Mouse (Mus musculus) neural tube, embryonic 12.5 days (tissue): ENCODE data around the gene Fndc3b. TPM values are rescaled to one million over a fixed set of nuclear protein-coding genes. Genes with fewer than 3 reads are reported as not detected.
"Not testable (repeated sequence)": the region's sequence is repeated elsewhere in the genome, so short reads cannot be mapped to it uniquely, and the experiment has no call there.

Experiments
- ATAC-seq: fragments of 200-750 bp; cut with Nextera tagmentation; 2 replicates; pipeline ENCODE4 v1.8.0; 2017; ENCODE audit warnings: low read depth, mild to moderate bottlenecking, moderate TSS enrichment, moderate library complexity; ENCODE audit not compliant: low FRiP score
- H3K27ac ChIP-seq: fragments of 300-500 bp; sonication (generic); 2 replicates; pipeline ENCODE4 v1.5.1; 2016
- H3K27me3 ChIP-seq: fragments of 300-500 bp; sonication (generic); replicated peaks from 2 replicates; pipeline ENCODE4 v1.6.1; 2016; ENCODE audit warnings: mild to moderate bottlenecking
- H3K36me3 ChIP-seq: fragments of 300-500 bp; sonication (generic); 2 replicates; pipeline ENCODE4 v1.6.1; 2016; ENCODE audit warnings: mild to moderate bottlenecking
- H3K4me1 ChIP-seq: fragments of 300-500 bp; sonication (generic); 2 replicates; pipeline ENCODE4 v1.6.1; 2016
- H3K4me2 ChIP-seq: fragments of 300-500 bp; sonication (generic); replicated peaks from 2 replicates; pipeline ENCODE4 v1.6.1; 2016; ENCODE audit warnings: mild to moderate bottlenecking
- H3K4me3 ChIP-seq: fragments of 300-500 bp; sonication (generic); 2 replicates; pipeline ENCODE4 v1.5.1; 2016
- H3K9ac ChIP-seq: fragments of 300-500 bp; sonication (generic); 2 replicates; pipeline ENCODE4 v1.6.1; 2016; ENCODE audit warnings: mild to moderate bottlenecking
- H3K9me3 ChIP-seq: fragments of 300-500 bp; sonication (generic); 2 replicates; pipeline ENCODE4 v1.6.1; 2016; ENCODE audit warnings: mild to moderate bottlenecking
- WGBS: fragments of 180-500 bp; shearing (Covaris S2); methylation state at CpG from one replicate; pipeline ENCODE4 v1.1.7; 2016; 5-methylcytosine and 5-hydroxymethylcytosine counted together
- polyA plus RNA-seq: library from polyadenylated mRNA; unstranded; fragments of >200 nt; fragmentation: Nextera tagmentation; extraction: Ambion mirVana; gene quantifications from 2 replicates; pipeline ENCODE4 v1.2.1, GENCODE M21; 2016

Gene Fndc3b
- polyA plus RNA-seq, 1 experiment from 2014 or later, result 16.0 TPM

DNA sequence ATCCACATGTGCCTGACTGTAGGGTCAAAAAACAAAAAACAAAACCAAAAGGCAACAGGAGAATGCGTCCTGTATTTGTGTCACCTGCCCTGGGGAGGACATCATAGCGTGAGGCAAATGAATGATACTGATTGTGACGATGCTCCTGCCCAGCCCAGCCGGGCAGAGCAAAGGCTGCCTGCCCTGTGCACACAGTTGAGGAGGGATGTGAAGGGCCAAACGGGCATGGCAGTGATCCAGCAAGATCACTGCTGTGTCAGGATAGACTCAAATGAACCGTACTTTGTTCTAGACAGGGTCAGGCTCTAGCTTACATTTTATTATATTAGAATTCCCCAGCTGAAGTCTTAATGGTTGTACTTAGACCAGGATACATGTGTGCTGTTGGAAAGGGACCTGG, 219.3 kb downstream of the Fndc3b start:
- Histone ChIP-seq H3K36me3 (peaks cover 4% of the 10 kb centered on the region; the same call in 1 of the 2 replicates), H3K4me2 (no peak overlapping the region), H3K4me3 (no peak overlapping the region), H3K27ac (no peak overlapping the region), H3K9ac (no peak overlapping the region), H3K4me1 (0 out of 2 replicates have a peak, but pooled peaks cover 5% of the 10 kb centered on the region), H3K9me3 (no peaks in the 10 kb centered on the region), H3K27me3 (no peaks in the 10 kb centered on the region)
- no peak for ATAC-seq
- 85% methylated on average over 6 of the region's 6 CpGs for WGBS

DNA sequence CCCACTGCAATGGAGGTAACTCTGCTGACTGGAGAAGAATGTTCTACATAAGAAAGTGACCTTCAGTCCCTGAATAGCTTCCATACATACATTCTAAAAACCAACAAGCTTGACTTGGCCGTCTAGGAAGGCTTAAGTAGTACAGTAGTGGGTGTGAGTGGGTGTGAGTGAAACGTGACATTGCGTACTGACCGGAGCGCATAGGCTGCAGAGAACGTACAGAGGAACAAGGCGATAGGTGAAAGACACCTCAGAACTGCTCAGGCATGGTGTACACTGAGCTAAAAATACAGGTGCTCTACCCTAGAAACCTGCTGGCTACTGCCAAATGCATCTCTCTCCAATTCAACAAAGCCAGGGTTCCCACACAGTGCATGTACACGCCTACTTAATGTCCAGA, 219.7 kb downstream of the Fndc3b start:
- H3K4me3 ChIP-seq, result no peak overlapping the region
- no peak overlapping the region for H3K4me2 ChIP-seq
- ATAC-seq, result no peak
- 0 out of 2 replicates have a peak, but pooled peaks cover 5% of the 10 kb centered on the region for H3K4me1 ChIP-seq
- H3K36me3 ChIP-seq, result peaks cover 5% of the 10 kb centered on the region; the same call in 1 of the 2 replicates
- no peak overlapping the region for H3K27ac ChIP-seq
- 90% methylated on average over 8 of the region's 8 CpGs for WGBS
- no peak overlapping the region for H3K9ac ChIP-seq
- no peaks in the 10 kb centered on the region for H3K9me3 ChIP-seq
- H3K27me3 ChIP-seq, result no peaks in the 10 kb centered on the region

DNA sequence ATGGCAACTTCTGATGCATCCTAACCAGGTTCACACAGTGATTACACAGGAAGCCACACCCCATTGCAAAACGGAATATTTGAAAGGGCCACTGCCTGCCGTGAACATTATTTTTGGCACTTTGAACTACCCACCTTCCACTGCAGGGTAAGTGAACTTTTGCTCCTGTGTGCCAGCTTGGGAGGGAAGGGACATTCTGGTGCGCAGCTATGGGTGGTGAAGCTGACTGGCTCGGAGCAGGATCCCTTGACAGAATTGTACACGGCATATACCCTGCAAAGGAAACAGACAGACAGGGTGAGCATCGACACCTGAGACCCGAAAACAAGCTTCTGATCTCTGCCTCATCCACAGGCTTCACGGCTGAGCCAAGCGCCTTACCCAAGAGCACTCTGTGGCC, 220.2 kb downstream of the Fndc3b start:
- WGBS, result 91% methylated on average over 9 of the region's 9 CpGs

GRCm38 (mm10) chr3:27489550-27489949, 221.6 kb downstream of the Fndc3b start:
- H3K9me3 ChIP-seq, result no peaks in the 10 kb centered on the region

More for the DNA sequence above, 220.2 kb downstream of the Fndc3b start:
- peaks cover 7% of the 10 kb centered on the region; the same call in 1 of the 2 replicates for H3K36me3 ChIP-seq
- H3K27ac ChIP-seq, result no peak overlapping the region
- no peak overlapping the region for H3K4me3 ChIP-seq
- no peak overlapping the region for H3K4me2 ChIP-seq
- no peaks in the 10 kb centered on the region for H3K27me3 ChIP-seq
- no peak for ATAC-seq
- 0 out of 2 replicates have a peak, but pooled peaks cover 5% of the 10 kb centered on the region for H3K4me1 ChIP-seq
- no peak overlapping the region for H3K9ac ChIP-seq
- no peaks in the 10 kb centered on the region for H3K9me3 ChIP-seq

DNA sequence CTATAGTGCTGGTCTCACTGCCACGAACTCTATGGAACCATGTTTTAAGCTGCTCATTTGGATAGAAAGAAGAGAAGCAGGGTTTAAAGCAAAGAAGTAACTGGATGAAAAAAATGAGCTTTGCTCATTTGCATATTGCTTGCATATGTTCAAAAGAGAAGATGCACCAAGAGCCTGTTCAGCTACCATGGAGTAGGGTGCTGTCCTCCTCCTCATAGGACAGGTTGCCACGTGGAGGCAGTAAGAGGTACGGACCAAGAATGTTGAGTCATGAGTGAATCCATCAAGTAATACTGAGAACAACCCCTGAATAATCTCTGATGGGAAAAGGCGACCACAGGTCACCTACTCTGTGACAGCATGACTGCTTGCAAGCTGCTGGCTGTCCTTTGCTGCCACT, 226.0 kb downstream of the Fndc3b start:
- no peak overlapping the region for H3K9ac ChIP-seq
- no peak for ATAC-seq
- no peaks in the 10 kb centered on the region for H3K9me3 ChIP-seq
- no peak overlapping the region for H3K4me3 ChIP-seq
- no peaks in the 10 kb centered on the region for H3K4me1 ChIP-seq
- 89% methylated on average over 4 of the region's 4 CpGs for WGBS
- no peak overlapping the region for H3K27ac ChIP-seq
- H3K27me3 ChIP-seq, result no peaks in the 10 kb centered on the region
- no peak overlapping the region for H3K4me2 ChIP-seq
- H3K36me3 ChIP-seq, result peaks cover 9% of the 10 kb centered on the region; the same call in 1 of the 2 replicates

More at GRCm38 (mm10) chr3:27489550-27489949, 221.6 kb downstream of the Fndc3b start:
- ATAC-seq, result no peak
- Histone ChIP-seq H3K4me1 (no peaks in the 10 kb centered on the region), H3K4me2 (no peak overlapping the region), H3K9ac (no peak overlapping the region), H3K27ac (no peak overlapping the region), H3K36me3 (peaks cover 9% of the 10 kb centered on the region; the same call in 1 of the 2 replicates), H3K27me3 (no peaks in the 10 kb centered on the region), H3K4me3 (no peak overlapping the region)
- WGBS, result 85% methylated on average over 6 of the region's 6 CpGs

- H3K27ac ChIP-seq, result no peak overlapping the region
- no peak for ATAC-seq
- H3K36me3 ChIP-seq, result peaks cover 9% of the 10 kb centered on the region; the same call in 1 of the 2 replicates
- WGBS, result 75% methylated on average over 3 of the region's 3 CpGs
- no peak overlapping the region for H3K9ac ChIP-seq
- H3K27me3 ChIP-seq, result no peaks in the 10 kb centered on the region
- no peaks in the 10 kb centered on the region for H3K4me1 ChIP-seq
- H3K9me3 ChIP-seq, result no peaks in the 10 kb centered on the region
- no peak overlapping the region for H3K4me3 ChIP-seq
- H3K4me2 ChIP-seq, result no peak overlapping the region
These were observed 226.4 kb downstream of the Fndc3b start for GRCm38 (mm10) chr3:27484698-27485097.

DNA sequence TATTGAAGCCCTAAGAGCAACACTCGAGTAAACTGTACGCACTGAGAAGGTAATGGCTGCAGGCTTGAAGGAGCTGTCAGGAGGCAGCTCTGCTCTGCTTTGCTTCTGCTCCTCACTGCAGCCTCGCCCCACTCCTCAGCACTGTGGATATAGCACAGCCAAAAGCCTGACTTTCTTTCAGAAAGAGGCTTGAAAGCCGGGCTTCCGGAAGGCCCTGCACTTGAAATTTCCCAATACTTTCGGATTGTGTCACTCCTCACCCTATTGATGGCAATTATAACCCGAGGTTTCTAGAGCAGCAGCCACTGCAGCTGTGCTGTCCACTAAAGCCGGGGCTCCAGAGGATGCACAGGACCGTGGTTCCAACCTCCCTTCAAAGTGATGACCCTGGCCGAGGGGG, 227.3 kb downstream of the Fndc3b start:
- Histone ChIP-seq H3K9me3 (no peaks in the 10 kb centered on the region), H3K4me3 (no peak overlapping the region), H3K27me3 (no peaks in the 10 kb centered on the region), H3K4me1 (no peaks in the 10 kb centered on the region), H3K9ac (no peak overlapping the region), H3K36me3 (peaks cover 9% of the 10 kb centered on the region; the same call in 1 of the 2 replicates), H3K4me2 (no peak overlapping the region), H3K27ac (no peak overlapping the region)
- 89% methylated on average over 10 of the region's 10 CpGs for WGBS
- ATAC-seq, result no peak

- Histone ChIP-seq H3K36me3 (peaks cover 9% of the 10 kb centered on the region; the same call in 1 of the 2 replicates), H3K27ac (no peak overlapping the region), H3K9me3 (no peaks in the 10 kb centered on the region), H3K9ac (no peak overlapping the region), H3K27me3 (no peaks in the 10 kb centered on the region), H3K4me1 (no peaks in the 10 kb centered on the region), H3K4me2 (no peak overlapping the region), H3K4me3 (no peak overlapping the region)
- WGBS, result 85% methylated on average over 3 of the region's 3 CpGs
- ATAC-seq, result no peak
These were observed 227.8 kb downstream of the Fndc3b start for GRCm38 (mm10) chr3:27483321-27483720.

DNA sequence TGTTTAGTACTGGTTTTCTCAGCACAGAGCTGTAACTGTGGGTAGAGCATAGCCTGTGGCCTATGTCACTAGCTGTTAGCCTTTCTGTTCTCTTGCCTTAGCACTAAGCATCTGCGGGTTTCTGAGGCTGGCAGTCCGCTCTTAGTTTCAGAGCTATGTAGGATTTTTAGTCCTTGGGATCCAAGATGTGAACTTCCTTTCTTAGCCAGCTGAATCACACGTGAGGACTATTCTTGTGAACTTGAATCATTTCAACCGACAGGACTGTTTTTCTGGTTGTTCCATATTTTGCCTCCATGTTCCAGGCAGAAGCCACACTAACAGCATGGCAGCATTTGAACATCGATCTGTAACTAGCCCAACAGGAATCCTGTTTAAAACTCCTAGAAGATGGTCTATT, 229.4 kb downstream of the Fndc3b start:
- Histone ChIP-seq H3K36me3 (peaks cover 4% of the 10 kb centered on the region; the same call in 1 of the 2 replicates), H3K9me3 (no peaks in the 10 kb centered on the region), H3K27me3 (no peaks in the 10 kb centered on the region), H3K9ac (no peak overlapping the region), H3K4me3 (no peak overlapping the region), H3K27ac (no peak overlapping the region), H3K4me2 (no peak overlapping the region), H3K4me1 (no peaks in the 10 kb centered on the region)
- 94% methylated on average over 5 of the region's 5 CpGs for WGBS
- ATAC-seq, result no peak

DNA sequence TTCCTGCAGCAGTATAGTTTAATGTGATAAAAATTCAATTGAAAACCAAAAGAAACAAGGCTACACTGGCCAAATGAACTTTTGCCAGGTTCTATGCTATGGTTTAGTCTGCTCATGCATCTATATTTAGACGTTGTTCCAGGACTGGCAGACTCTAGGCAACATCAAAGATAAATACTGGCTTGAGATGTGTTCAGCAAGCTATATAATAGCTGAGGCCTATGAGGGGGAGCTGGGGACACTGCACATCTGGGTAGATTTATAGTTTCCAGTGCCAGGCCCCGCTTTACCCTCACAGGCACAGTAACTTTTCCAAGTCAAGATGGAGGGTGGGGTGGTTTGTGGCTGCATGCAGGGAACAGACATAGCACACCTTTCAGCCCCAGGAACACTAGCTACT, 231.7 kb downstream of the Fndc3b start:
- H3K4me1 ChIP-seq, result no peaks in the 10 kb centered on the region
- H3K36me3 ChIP-seq, result peaks cover 2% of the 10 kb centered on the region; the same call in 1 of the 2 replicates
- no peak overlapping the region for H3K27ac ChIP-seq
- ATAC-seq, result no peak
- no peaks in the 10 kb centered on the region for H3K27me3 ChIP-seq
- WGBS, result 83% methylated on average over 2 of the region's 2 CpGs
- no peak overlapping the region for H3K4me2 ChIP-seq
- no peak overlapping the region for H3K9ac ChIP-seq
- H3K9me3 ChIP-seq, result no peaks in the 10 kb centered on the region
- no peak overlapping the region for H3K4me3 ChIP-seq

DNA sequence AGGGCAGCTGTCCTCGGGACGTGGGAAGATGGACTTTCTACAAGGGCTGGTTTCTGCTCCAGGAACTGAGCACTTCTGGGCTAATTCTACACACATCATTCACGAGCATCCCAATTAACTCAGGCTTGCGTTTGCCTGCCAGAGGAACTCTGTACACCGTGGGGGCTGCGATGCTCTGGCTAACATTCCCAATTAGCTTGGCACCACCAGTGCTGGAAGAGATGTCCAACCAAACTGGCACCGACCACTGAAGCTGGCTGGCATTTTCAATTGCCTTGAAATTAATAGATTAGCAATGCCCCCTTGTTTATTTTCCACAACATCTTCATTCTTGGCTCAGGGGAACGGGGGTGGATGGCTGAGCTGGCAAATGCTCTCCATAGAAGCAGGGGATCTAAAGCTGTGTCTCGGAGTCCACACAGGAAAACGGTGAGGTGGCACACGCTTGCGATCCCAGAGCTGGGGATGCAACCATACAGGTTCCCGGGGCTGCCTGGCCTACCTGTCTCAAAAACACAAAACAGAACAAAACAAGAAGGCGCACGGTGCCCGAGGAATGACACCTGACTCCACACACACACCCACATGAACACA, 232.4 kb downstream of the Fndc3b start:
- no peak for ATAC-seq
- H3K9me3 ChIP-seq, result no peaks in the 10 kb centered on the region
- peaks cover 9% of the 10 kb centered on the region for H3K36me3 ChIP-seq
- no peak overlapping the region for H3K4me2 ChIP-seq
- no peaks in the 10 kb centered on the region for H3K27me3 ChIP-seq
- H3K9ac ChIP-seq, result no peak overlapping the region
- no peak overlapping the region for H3K27ac ChIP-seq
- no peak overlapping the region for H3K4me3 ChIP-seq
- 92% methylated on average over 16 of the region's 16 CpGs for WGBS
- H3K4me1 ChIP-seq, result no peaks in the 10 kb centered on the region

DNA sequence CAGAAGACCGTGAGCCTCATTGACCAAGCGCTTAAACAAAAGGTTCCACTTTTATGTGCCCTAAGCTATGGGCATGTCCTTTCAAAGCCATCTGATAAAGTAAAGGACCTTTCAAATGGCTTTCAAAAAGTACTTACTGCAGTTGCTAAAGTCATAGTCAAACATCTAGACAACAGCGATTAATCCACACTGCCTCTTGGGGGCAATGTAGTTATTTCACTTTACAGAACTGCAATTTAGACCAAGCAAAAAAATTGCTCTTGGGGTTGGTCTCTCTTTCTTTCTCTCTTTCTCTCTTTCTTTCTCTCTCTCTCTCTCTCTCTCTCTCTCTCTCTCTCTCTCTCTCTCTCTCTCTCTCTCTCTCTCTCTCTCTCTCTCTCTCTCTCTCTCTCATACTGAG, 233.4 kb downstream of the Fndc3b start:
- not testable (repeated sequence) for H3K4me2 ChIP-seq, H3K4me1 ChIP-seq, H3K9me3 ChIP-seq, H3K4me3 ChIP-seq, ATAC-seq, H3K27me3 ChIP-seq, H3K27ac ChIP-seq, H3K9ac ChIP-seq
- peaks cover 17% of the 10 kb centered on the region for H3K36me3 ChIP-seq
- 88% methylated on average over 3 of the region's 3 CpGs for WGBS

DNA sequence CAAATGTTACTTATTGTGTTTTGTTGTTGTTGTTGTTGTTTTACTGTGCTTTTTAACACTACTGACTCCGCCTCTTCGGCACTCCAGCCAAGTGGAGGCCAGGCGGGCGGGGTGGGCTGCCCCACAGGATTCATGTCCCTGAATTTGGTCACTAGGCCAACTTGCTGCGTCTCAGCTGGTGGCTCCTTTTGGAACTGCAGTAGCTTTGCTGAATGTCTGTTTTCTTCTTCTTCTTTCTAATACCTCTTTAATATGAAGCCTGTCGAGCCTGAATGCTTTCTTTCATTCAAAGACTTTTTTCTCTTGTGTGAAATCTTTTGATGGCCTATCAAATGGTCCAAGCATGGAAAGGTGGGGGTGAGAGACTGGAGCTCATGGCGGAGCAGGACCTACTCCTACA, 235.2 kb downstream of the Fndc3b start:
- Histone ChIP-seq H3K27ac (no peak overlapping the region), H3K9me3 (no peaks in the 10 kb centered on the region), H3K9ac (no peak overlapping the region), H3K4me2 (no peak overlapping the region), H3K4me3 (no peak overlapping the region), H3K4me1 (no peaks in the 10 kb centered on the region), H3K36me3 (peaks cover 17% of the 10 kb centered on the region), H3K27me3 (no peaks in the 10 kb centered on the region)
- 82% methylated on average over 7 of the region's 7 CpGs for WGBS
- no peak for ATAC-seq
